Mouse (Mus musculus) intestine, embryonic 16.5 days (tissue): ENCODE results near the gene Cx3cr1. TPM values are rescaled to one million over a fixed set of nuclear protein-coding genes. Genes with fewer than 3 reads are reported as not detected.

Source experiments
- ATAC-seq: fragments of 200-750 bp; cut with Nextera tagmentation; 2 replicates; pipeline ENCODE4 v1.8.0; 2017; ENCODE audit warnings: moderate TSS enrichment, moderate library complexity
- H3K27ac ChIP-seq: fragments of 300-500 bp; sonication (generic); 2 replicates; pipeline ENCODE4 v1.5.1; 2014; ENCODE audit warnings: mild to moderate bottlenecking, low read length
- H3K27me3 ChIP-seq: fragments of 300-500 bp; sonication (generic); replicated peaks from 2 replicates; pipeline ENCODE4 v1.6.1; 2014; ENCODE audit warnings: low read length, control low read depth, mixed read lengths; ENCODE audit not compliant: control insufficient read depth, insufficient read depth
- H3K36me3 ChIP-seq: fragments of 300-500 bp; sonication (generic); 2 replicates; pipeline ENCODE4 v1.6.1; 2014; ENCODE audit warnings: low read length, control low read depth; ENCODE audit not compliant: control insufficient read depth, insufficient read depth
- H3K4me1 ChIP-seq: fragments of 300-500 bp; sonication (generic); 2 replicates; pipeline ENCODE4 v1.6.1; 2014; ENCODE audit warnings: low read length, control low read depth, mixed read lengths; ENCODE audit not compliant: control insufficient read depth, insufficient read depth
- H3K4me2 ChIP-seq: fragments of 300-500 bp; sonication (generic); 2 replicates; pipeline ENCODE4 v1.6.1; 2014; ENCODE audit warnings: low read depth, low read length, control low read depth
- H3K4me3 ChIP-seq: fragments of 300-500 bp; sonication (generic); 2 replicates; pipeline ENCODE4 v1.5.1; 2014; ENCODE audit warnings: mild to moderate bottlenecking, low read length
- H3K9ac ChIP-seq: fragments of 300-500 bp; sonication (generic); 2 replicates; pipeline ENCODE4 v1.6.1; 2014; ENCODE audit warnings: low read depth, low read length
- H3K9me3 ChIP-seq: fragments of 300-500 bp; sonication (generic); 2 replicates; pipeline ENCODE4 v1.6.1; 2016; ENCODE audit warnings: low read length, control low read depth; ENCODE audit not compliant: control insufficient read depth
- WGBS: fragments of 180-500 bp; shearing (Covaris S2); extraction: QIAGEN DNeasy Blood & Tissue Kit; methylation state at CpG from one replicate; pipeline ENCODE4 v1.1.7; 2014; 5-methylcytosine and 5-hydroxymethylcytosine counted together
- polyA plus RNA-seq: library from polyadenylated mRNA; unstranded; fragments of >200 nt; fragmentation: Nextera tagmentation; extraction: Ambion mirVana; gene quantifications from 2 replicates; pipeline ENCODE4 v1.2.1, GENCODE M21; 2015

Gene Cx3cr1
- polyA plus RNA-seq, 1 experiment from 2014 or later: 9.2 TPM

- Histone ChIP-seq H3K9ac (no peak overlapping the region), H3K9me3 (no peaks in the 10 kb centered on the region), H3K27me3 (no peaks in the 10 kb centered on the region), H3K36me3 (peaks cover 13% of the 10 kb centered on the region), H3K4me2 (no peak overlapping the region), H3K27ac (no peak overlapping the region), H3K4me1 (0 out of 2 replicates have a peak, but pooled peaks cover 2% of the 10 kb centered on the region), H3K4me3 (no peak overlapping the region)
- WGBS: 79% methylated on average over 7 of the region's 7 CpGs
- no peak; the same call in 1 of the 2 replicates for ATAC-seq
These were observed 98.7 kb downstream of the Cx3cr1 start for GRCm38 (mm10) chr9:119970763-119971656.

- H3K9ac ChIP-seq: no peak overlapping the region
- no peaks in the 10 kb centered on the region for H3K9me3 ChIP-seq
- no peak overlapping the region for H3K4me2 ChIP-seq
- 0 out of 2 replicates have a peak, but pooled peaks cover 2% of the 10 kb centered on the region for H3K4me1 ChIP-seq
- WGBS: 43% methylated on average over 6 of the region's 6 CpGs
- H3K36me3 ChIP-seq: peaks cover 13% of the 10 kb centered on the region
- no peak for ATAC-seq
- H3K4me3 ChIP-seq: no peak overlapping the region
- no peaks in the 10 kb centered on the region for H3K27me3 ChIP-seq
- no peak overlapping the region for H3K27ac ChIP-seq
These were observed 99.5 kb downstream of the Cx3cr1 start for GRCm38 (mm10) chr9:119970221-119970620.

GRCm38 (mm10) chr9:119969811-119970210, 99.9 kb downstream of the Cx3cr1 start:
- peaks cover 13% of the 10 kb centered on the region for H3K36me3 ChIP-seq
- WGBS: 79% methylated on average over 7 of the region's 7 CpGs
- H3K4me2 ChIP-seq: no peak overlapping the region
- no peaks in the 10 kb centered on the region for H3K9me3 ChIP-seq
- H3K4me3 ChIP-seq: no peak overlapping the region
- H3K4me1 ChIP-seq: 0 out of 2 replicates have a peak, but pooled peaks cover 2% of the 10 kb centered on the region
- ATAC-seq: no peak
- H3K27me3 ChIP-seq: no peaks in the 10 kb centered on the region
- no peak overlapping the region for H3K9ac ChIP-seq
- H3K27ac ChIP-seq: no peak overlapping the region

GRCm38 (mm10) chr9:119966221-119966910, 103.3 kb downstream of the Cx3cr1 start:
- Histone ChIP-seq H3K9ac (no peak overlapping the region), H3K36me3 (no peaks in the 10 kb centered on the region), H3K4me1 (peaks cover 6% of the 10 kb centered on the region; the same call in 1 of the 2 replicates), H3K4me2 (no peak overlapping the region), H3K4me3 (no peak overlapping the region), H3K9me3 (no peaks in the 10 kb centered on the region), H3K27ac (no peak overlapping the region), H3K27me3 (no peaks in the 10 kb centered on the region)
- no peak for ATAC-seq
- WGBS: 84% methylated on average over 26 of the region's 26 CpGs

GRCm38 (mm10) chr9:119965186-119965585, 104.5 kb downstream of the Cx3cr1 start:
- Histone ChIP-seq H3K27me3 (no peaks in the 10 kb centered on the region), H3K9me3 (no peaks in the 10 kb centered on the region), H3K4me1 (peaks cover 4% of the 10 kb centered on the region; the same call in 1 of the 2 replicates), H3K36me3 (no peaks in the 10 kb centered on the region), H3K4me3 (no peak overlapping the region), H3K4me2 (no peak overlapping the region), H3K27ac (no peak overlapping the region), H3K9ac (no peak overlapping the region)
- ATAC-seq: no peak
- WGBS: 56% methylated on average over 3 of the region's 3 CpGs

- Histone ChIP-seq H3K36me3 (no peaks in the 10 kb centered on the region), H3K9me3 (no peaks in the 10 kb centered on the region), H3K27ac (no peak overlapping the region), H3K4me3 (no peak overlapping the region), H3K4me2 (no peak overlapping the region), H3K9ac (no peak overlapping the region), H3K4me1 (peaks cover 4% of the 10 kb centered on the region; the same call in 1 of the 2 replicates), H3K27me3 (no peaks in the 10 kb centered on the region)
- no peak for ATAC-seq
- WGBS: 78% methylated on average over 3 of the region's 3 CpGs
These were observed 105.5 kb downstream of the Cx3cr1 start for GRCm38 (mm10) chr9:119964206-119964605.

- H3K9ac ChIP-seq: no peak overlapping the region; the same call in 1 of the 2 replicates
These were observed 106.6 kb downstream of the Cx3cr1 start for GRCm38 (mm10) chr9:119962987-119963667.

GRCm38 (mm10) chr9:119962216-119962615, 107.5 kb downstream of the Cx3cr1 start:
- H3K9ac ChIP-seq: no peak overlapping the region
- WGBS: 71% methylated on average over 4 of the region's 4 CpGs
- peaks cover 4% of the 10 kb centered on the region; the same call in 1 of the 2 replicates for H3K4me1 ChIP-seq
- no peak overlapping the region for H3K27ac ChIP-seq
- ATAC-seq: no peak
- no peak overlapping the region for H3K4me2 ChIP-seq
- no peak overlapping the region for H3K4me3 ChIP-seq
- H3K27me3 ChIP-seq: no peaks in the 10 kb centered on the region
- H3K9me3 ChIP-seq: no peaks in the 10 kb centered on the region
- no peaks in the 10 kb centered on the region for H3K36me3 ChIP-seq

More at GRCm38 (mm10) chr9:119962987-119963667, 106.6 kb downstream of the Cx3cr1 start:
- Histone ChIP-seq H3K27me3 (no peaks in the 10 kb centered on the region), H3K4me2 (peak overlapping the region; percentile 13; the same call in 1 of the 2 replicates), H3K4me3 (no peak overlapping the region), H3K27ac (no peak overlapping the region), H3K4me1 (peaks cover 4% of the 10 kb centered on the region; the same call in 1 of the 2 replicates), H3K9me3 (no peaks in the 10 kb centered on the region), H3K36me3 (no peaks in the 10 kb centered on the region)
- 16% methylated on average over 21 of the region's 21 CpGs for WGBS
- peak; percentile 80 for ATAC-seq

GRCm38 (mm10) chr9:119958835-119959234, 110.8 kb downstream of the Cx3cr1 start:
- H3K27me3 ChIP-seq: no peaks in the 10 kb centered on the region
- H3K4me2 ChIP-seq: no peak overlapping the region
- H3K4me1 ChIP-seq: no peaks in the 10 kb centered on the region
- WGBS: 67% methylated on average over 9 of the region's 9 CpGs
- H3K27ac ChIP-seq: no peak overlapping the region
- no peaks in the 10 kb centered on the region for H3K36me3 ChIP-seq
- no peak overlapping the region for H3K4me3 ChIP-seq
- H3K9ac ChIP-seq: no peak overlapping the region
- H3K9me3 ChIP-seq: no peaks in the 10 kb centered on the region
- no peak for ATAC-seq
